Mouse (Mus musculus) liver, adult 2 months (tissue): ENCODE results near the gene Csrnp2.

Source experiments
- CTCF ChIP-seq: fragments of 200-500 bp; IDR thresholded peaks from 2 replicates; pipeline ENCODE4 v1.5.1; 2011; ENCODE audit warnings: low read depth, low read length, control low read depth
- POLR2A ChIP-seq: fragments of 200-500 bp; IDR thresholded peaks from 2 replicates; pipeline ENCODE4 v1.6.1; 2011; ENCODE audit warnings: low read length, control low read depth; ENCODE audit not compliant: insufficient read depth; ENCODE audit errors: extremely low read depth

GRCm38 (mm10) chr15:100527900-100528299 lies 32.6 kb upstream of the Csrnp2 start:
- TF ChIP-seq CTCF (no peak), POLR2A (no peak)
